Mouse (Mus musculus): ENCODE results near the gene Paxx. TPM values are rescaled to one million over a fixed set of nuclear protein-coding genes. Genes with fewer than 3 reads are reported as not detected.

The Paxx gene
- total RNA-seq, 2 experiments from 2014 or later, result 23.0 to 23.4 TPM

DNA sequence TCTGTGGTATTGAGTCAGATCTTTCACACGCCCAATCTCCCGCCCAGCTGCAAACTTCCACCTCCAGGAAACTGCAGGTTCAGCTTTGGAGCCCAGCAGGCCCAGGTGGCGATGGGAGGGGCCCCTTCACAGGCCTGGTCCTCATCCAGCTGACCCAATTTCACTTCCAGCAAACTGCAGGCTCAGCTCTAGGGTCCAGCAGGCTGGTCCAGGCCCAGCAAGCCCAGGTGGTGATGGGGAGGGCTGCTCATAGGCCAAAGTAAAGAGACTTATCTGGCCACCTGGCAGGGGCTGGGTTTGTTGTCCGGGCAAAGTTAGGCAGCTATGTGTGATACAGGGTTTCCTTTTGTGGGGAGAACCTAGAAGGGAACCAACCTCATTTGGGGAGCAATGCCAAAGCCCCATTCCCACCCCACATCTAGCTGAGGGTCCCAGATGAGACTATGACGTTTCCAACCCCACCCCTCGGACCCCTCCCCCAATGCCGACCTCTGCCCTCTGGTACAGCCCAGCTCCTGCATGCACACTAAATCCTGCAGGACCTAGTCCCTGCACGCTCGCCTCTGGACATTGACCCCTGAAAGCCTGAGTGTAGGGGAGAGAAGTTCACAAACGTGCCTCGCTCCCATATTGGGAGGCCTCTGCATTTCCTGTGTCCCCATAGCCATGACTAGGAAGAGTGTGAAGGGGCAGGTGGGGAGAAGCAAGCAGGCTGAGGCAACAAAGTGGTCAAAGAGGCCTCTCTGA lies 24.2 kb upstream of the Paxx start:
- intact Hi-C loops (cut with DNase I), result no loop called here
- DNase-seq, result no peak

DNA sequence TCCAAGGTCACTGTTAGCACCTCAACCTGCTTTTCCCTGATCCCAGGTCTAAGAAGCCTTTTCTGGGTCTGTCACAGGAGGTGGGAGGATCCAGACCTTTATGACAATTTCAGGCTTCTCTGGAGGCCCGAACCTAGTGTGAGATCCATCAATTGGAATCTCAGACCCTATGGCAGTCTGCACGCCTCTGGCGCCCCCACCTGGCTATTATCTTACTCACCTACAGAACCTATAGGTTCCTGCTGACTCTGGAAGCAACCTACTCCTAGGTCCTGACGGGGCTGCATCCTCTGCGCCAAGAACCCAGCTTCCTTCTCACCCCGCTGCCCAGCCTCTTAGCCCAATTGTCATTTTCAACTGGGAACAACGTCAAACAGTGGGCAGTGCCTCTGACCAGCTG lies 22.1 kb upstream of the Paxx start:
- intact Hi-C loops (cut with DNase I), result loop anchor here (2.0 kb wide), 1 partner anchor 58 kb away; no protein-coding TSS in a partner anchor
- peak in 1 of 2 experiments; percentile 47 for DNase-seq

DNA sequence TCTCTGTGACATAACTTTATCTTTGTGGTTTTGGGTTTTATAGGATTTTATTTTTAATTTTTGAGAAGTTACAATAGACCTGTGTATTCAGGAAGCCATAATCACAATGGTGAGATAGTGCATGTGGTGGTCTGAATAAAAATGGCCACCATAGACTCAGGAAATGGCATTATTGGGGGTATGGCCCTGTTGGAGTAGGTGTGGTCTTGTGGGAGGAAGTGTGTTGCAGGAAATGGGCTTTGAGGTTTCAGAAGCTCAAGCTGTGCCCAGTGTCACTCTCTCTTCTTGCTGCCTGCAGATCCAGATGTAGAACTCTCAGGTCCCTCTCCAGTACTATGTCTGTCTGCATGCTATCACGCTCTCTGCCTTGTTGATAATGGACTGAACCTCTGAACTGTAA lies 19.6 kb upstream of the Paxx start:
- intact Hi-C loops (cut with DNase I), result no loop called here
- DNase-seq, result no peak

DNA sequence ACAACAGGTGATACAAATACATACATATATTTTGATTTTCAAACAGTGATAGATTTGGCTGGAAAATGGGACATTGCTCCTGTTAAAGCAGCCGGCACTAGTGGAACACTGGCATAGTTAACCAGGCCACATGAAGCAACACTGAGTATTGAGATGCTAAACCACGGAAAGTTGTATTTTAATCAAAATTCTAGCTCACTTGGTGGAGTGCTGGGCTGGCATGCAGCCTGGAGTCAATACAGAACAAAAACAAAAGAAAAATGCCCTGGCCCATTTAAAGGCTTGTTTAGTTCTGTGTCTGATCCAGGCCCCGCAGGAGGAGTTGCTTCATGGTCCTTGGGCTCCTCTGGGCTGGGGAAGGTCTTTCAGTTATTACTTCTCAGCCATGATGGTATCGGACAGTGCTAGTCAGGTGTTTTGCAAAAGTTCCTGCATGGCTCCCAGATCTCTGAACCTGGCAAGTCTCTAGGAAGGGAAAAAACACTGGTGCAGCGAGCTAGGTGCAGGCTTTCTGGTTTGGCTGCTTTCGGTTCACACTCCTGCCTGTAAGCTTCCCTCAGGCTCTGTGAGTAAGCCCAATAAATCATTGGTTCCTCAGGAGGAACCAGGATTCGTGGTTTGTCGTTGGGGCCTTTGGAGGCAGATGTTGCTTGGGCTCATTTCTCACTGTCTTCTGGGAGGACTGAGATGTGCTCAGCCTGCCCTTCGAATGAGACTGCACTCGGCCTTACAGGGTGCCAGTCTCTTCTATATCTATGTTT lies 18.8 kb upstream of the Paxx start:
- DNase-seq, result no peak
- intact Hi-C loops (cut with DNase I), result no loop called here

DNA sequence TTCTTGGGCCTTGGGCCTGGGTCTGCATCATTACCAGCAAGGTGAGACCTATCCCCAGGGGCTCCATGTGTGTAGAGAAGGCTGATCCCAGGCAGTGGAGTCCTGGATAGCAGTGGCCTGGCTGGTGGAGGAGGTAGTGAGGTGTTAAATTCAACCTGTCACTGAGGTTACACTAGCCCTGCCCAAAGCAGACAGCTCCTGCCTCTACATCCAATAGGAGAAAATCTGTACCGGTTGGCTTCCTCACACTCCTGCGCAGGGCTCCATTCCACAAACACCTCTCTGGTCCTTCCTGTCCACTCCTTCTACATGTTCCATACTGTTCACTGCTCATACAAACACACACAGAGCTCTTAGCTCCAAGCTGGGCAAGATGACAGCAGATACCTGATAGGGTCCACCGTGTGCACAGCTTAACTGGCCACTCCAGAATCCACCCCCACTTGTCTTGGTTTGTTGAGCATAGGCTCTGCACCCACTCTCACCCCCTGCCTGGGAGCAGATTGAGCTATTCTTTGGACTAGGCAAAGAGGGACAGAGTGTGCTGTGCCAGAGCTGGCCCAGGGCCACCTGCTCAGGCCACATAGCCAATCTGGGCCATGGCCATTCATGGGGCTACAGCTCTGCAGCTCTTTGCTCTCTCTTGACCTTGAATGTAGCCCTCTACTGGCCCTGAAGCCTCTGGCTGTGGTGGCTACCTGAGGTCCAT lies 17.2 kb upstream of the Paxx start:
- peak; percentile 45 to 47 for DNase-seq
- intact Hi-C loops (cut with DNase I), result no loop called here

DNA sequence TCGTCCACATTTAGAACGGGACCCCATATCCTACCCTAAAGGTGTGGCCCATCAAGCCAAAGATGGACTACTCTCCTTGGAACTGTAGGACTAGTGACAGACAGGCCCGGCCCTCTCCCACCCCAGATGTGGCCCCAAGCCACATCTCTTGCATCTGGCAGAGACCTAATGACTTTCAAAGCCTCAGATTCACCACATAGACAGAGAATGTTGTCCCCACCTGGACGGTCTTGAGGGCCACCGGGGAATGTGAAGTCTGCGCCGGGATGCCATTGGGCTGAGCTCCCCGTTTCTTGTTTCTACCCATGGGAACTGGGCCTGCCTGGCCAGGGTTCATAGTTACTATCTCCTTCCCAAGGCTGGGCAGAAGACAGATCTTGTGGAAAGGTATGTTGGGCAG lies 16.6 kb upstream of the Paxx start:
- intact Hi-C loops (cut with DNase I), result no loop called here
- no peak for DNase-seq

DNA sequence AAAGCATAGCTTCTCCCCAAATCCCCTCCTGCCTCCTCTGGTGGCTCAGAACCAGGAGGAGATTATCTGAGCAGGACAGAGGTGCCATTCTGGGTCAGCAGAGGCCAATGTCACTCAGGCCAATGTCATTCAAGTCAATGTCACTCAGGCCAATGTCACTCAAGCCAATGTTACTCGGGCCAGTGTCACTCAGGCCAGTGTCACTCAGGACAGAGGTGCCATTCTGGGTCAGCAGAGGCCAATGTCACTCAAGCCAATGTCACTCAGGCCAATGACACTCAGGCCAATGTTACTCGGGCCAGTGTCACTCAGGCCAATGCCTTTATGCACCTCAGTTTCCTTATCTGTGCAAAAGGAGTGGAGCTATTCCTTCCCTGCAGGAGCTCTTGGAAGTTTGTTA lies 11.7 kb upstream of the Paxx start:
- no peak for DNase-seq
- intact Hi-C loops (cut with DNase I), result no loop called here

DNA sequence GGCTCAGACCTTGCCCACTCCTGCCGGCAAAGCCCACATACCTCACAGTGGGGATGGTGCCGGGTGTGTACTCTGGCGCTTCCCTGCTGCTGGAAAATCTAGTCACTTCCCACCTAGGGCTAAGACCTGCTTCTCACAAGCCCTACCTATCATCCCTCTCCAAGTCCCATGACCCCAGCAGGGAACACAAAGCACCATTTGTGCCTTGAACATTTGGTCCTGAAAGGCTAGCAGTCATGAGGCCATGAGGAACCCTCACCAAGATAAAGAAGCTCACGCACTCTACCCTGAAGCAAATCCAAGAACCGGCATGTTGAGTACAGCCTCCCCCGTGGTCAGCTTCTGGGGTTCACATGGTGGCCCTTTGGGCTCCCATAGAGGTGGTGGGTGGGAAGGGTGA lies 9.1 kb upstream of the Paxx start, which contains the start of gene Ptgds:
Gene Ptgds, minus strand, starts transcription at position 78 of the 400 bp plus-strand sequence.
- intact Hi-C loops (cut with DNase I), result no loop called here
- DNase-seq, result no peak

DNA sequence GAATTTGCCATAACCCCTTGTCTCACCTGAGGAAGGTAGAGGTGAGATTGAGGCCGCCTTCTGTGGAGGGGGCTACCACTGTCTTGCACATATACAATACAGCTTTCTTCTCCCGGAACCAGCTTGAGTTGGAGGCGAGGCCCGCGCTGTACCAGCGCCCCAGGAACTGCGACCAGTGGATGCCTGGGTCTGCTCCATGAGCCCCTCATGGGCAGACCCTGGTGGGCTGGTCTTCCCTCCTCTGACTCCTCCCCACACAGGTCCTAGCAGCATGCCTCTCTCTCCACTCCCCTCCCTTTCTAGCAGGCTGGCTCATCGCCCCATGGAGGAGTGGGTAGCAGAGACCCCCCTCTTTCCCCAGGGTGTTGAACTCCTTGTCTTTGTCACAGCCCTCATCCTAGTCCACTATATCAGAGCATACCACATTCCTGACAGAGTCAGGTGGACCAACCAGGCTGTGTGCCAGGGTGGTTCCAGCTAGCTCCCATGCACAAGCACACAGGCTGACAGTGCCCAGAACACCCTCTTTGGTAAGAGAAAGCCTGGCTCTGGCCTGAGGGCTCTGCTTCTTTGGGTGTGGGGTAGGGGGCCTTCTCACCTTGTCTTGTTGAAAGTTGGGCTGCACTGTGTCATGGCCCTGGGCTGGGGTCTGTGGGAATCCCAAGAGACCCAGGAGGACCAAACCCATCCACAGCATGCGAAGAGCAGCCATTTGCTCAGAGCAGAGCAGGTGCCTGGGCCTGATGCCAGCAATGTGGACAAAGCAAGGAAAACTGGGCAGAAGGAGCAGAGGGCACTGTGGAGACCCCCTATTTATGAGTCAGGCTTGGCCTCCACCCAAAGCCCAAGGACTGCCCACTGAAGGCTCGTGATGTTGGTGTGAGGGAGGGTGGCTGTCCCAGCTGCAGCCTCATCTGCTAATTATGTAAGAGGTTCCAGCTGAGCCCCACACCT lies 8.3 kb upstream of the Paxx start:
- intact Hi-C loops (cut with DNase I), result no loop called here
- peak in 1 of 2 experiments; percentile 42 for DNase-seq

DNA sequence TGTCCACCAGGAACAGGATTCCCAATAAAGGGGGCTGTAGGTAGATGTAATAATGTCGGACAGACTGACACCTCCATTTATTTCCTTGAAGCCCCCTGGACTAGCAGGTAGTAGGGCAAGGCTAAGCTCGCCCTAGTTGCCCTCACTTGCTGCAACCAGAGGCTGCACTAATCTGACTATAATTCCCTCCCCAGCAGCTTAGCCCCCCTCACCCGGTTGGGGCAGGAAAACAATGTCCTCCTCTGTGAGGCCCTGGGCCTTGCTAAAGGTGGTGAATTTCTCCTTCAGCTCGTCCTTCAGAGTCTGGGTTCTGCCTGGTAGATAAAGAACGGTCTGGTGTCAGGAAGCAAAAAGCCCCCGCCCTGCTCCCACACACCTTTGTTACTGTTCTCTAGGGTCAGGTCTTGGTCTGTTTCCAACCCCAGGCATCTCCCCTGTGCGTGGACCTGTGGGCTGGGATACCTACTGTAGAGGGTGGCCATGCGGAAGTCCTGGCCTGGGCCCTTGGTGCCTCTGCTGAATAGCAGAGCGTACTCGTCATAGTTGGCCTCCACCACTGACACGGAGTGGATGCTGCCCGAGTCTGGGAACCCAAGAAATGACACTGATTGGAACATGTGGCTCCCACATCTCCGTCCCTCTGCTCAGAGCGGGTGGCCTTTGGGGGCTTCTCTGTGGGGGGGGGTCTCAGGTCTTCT lies 6.9 kb upstream of the Paxx start:
- no peak for DNase-seq
- intact Hi-C loops (cut with DNase I), result no loop called here

DNA sequence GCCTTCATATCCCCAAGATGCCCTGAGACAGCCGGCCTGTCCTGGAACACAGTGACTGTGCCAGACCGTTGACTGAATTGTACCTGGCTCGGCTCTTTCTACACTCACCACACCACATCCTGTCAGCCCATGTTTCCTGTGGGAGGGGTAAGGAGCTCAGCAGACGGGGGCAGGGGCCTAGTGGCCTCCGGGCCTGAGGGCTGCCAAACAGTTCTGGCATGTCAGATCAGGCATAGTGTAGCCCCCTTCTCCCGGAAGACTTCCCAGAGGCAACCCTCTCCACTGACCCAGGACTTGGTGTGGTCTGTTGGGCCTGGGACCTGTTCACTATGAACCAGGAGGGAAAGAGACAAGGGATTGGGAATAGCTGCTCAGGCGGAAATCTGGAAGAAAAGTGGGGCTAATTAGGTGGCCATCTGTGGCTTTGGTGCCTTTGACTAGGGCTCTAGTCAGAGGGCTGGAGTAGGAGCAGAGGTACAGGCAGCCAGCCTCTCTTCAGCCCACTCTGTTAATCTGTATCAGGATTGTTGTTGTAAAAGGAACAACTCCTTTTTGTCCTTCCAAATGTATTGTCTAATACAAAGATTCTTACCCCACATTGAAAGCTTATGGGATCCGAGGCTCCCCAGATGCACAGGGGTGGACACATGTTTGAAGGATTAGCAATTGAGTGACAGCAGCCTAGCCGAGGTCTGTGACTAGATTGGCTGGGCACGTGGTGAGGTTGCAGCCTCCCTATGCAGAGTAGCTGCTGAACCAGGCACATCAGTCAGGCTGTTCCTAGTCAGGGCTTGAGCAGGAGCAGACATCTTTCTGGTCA lies 5.1 kb upstream of the Paxx start:
- no peak for DNase-seq
- intact Hi-C loops (cut with DNase I), result loop anchor here (2.0 kb wide), 1 partner anchor 35 kb away; the partner anchor contains the start of genes C8g and Fbxw5

DNA sequence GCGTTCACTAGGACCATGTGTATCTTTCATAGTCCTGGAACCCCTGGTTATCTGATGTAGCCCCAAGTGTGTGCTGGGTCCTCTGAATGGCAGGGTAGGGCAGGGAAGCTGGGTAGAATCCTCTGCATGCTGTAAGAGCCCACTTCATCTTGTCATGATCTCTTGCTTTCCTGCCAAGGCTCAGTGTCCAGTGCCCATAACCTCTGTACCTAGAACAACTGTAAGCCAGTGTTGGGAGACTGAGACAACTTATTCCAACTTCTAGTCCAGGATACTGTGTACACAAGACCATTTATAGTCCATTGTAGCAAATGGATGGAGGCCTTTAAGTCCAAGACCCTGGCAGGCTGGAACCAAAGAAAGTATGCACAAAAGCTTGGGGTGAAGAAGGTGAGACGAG lies 4.4 kb upstream of the Paxx start:
- no peak for DNase-seq
- intact Hi-C loops (cut with DNase I), result loop anchor here (2.0 kb wide), 1 partner anchor 36 kb away; the partner anchor contains the start of genes C8g and Fbxw5

DNA sequence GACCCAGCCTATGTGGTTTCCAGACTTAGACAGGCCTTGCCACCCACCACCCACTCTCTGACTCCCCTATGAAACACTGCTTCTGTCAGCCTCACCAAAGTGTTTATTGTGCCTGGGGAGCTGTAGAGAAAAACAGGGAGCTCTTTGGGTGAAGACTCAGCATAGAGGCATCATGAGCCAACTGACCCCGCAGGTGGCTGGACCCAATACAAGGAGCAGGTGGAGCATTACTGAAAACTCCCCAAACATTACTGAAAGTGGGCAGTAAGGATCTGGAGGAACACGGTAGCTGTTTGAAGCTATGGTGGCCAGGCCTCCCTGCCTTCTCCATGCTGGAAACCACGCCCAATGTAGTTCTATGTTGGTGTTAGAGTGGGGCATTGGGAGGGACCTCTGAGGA lies 2.7 kb upstream of the Paxx start:
- intact Hi-C loops (cut with DNase I), result loop anchor here (2.0 kb wide), 1 partner anchor 37 kb away; the partner anchor contains the start of genes C8g and Fbxw5
- DNase-seq, result no peak

DNA sequence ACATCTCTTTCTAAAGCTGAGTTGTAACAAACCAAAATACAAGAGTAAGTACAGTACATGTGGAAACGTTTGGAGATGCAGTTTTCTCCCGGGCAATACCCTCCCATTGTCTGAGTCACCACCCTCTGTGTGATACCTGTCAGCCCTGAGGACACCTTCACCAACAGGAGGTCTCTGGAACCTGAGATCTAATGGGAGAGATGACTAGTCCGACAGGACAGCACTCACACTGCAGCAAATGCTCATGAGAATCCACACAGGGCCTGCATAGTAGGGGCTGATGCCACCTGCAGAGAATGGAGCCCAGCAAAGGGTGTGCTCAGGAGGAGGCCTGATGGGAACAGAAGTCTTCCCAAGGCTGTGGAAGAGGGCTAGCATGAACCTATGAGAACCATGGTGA lies 513 bp upstream of the Paxx start:
- DNase-seq, result no peak
- intact Hi-C loops (cut with DNase I), result loop anchor here (2.0 kb wide), 1 partner anchor 31 kb away; no protein-coding TSS in a partner anchor

DNA sequence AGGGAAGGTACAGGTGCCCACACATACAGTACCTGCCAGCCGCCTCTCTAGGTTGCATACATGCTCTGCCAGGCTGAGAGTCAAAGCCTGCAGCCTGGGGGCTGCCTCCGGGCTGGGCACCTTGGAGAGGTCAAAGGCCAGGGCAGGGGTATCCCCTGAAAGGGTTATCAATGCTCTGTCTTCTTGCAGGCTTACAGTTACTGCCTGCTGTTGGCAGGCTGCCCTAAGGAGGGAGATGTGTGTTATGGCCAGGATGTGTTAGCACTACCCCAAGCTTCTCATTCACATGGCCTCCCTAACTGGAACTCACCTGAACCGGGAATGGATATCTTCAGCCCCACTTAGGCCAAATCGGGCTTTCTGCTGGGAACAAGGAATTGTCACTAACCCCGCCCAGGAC lies 759 bp downstream of the Paxx start:
- DNase-seq, result no peak
- intact Hi-C loops (cut with DNase I), result loop anchor here (2.0 kb wide), 1 partner anchor 29 kb away; no protein-coding TSS in a partner anchor

DNA sequence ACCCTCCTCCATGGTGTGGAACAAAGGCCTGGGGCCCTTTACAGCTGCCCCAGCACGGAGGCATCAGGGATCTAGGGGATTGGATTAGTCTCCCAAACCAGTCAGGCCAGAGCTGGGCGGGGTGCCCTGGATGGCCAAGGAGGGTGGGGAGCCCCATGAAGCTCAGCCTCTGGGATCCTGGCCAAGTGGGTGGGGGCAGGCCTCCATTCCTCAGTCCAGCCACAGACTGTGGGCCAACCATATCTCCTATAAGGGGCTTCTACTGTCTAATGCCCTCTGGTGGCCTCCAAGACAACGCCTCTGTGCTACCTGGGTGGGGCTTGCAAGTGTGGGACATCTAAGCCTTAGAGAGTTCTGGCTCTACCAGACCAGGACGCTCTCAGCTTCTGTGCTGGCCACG lies 2.0 kb downstream of the Paxx start:
- DNase-seq, result peak; percentile 40 to 51
- intact Hi-C loops (cut with DNase I), result no loop called here

DNA sequence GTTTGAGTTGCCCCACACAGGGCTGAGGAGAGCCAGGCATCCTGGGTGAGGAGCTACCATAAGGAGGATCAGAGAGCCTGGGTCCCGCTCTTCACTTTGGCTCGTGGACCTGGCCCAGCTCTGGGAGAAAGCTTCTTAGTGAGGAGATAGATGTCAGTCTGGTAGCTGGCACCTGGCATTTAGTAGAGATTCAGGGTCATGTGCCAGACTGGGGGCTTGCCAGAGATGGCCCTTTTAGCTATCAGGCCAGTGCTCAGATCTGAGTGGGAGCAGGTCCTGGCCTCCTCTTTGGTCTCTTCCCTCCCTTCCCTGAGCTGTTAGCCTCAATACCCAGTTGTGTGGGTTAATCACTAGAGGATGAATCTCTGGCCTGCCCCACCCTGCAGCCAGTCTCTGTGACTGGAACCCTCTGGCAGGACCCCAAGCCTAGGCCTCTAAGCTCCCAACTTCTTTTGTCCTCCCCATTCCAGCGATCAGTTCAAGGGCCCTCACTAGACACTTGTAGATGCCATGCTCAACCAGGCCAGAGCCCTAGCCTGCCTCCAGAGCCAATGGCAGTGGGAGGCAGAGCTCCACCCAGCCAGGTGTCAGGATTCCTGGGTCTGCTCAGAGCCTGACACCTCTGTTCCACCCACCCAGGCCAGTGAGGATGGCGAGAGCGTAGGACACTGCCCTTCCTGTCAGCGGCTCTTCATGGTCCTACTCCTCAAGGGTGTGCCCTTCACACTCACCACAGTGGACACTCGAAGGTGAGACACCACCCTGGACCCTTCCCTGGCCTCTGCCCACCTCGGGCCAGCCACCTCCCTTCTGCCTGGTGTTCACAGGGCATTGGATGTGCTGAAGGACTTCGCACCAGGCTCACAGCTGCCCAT lies 3.6 kb downstream of the Paxx start:
- intact Hi-C loops (cut with DNase I), result no loop called here
- DNase-seq, result no peak
